Mouse (Mus musculus) ovary, adult 10 weeks (tissue): ENCODE data around the gene Zfp105. TPM values are rescaled to one million over a fixed set of nuclear protein-coding genes. Genes with fewer than 3 reads are reported as not detected.

ENCODE experiments used
- polyA plus RNA-seq: library from polyadenylated mRNA; stranded (reverse); fragments of 350-450 nt; fragmentation: Illumina TruSeq; extraction: RNeasy Lipid Tissue Mini Kit (QIAGEN cat#74804); gene quantifications from one replicate; pipeline ENCODE4 v1.2.3, GENCODE M21; 2014

Gene Zfp105
- 23.1 TPM for polyA plus RNA-seq

DNA sequence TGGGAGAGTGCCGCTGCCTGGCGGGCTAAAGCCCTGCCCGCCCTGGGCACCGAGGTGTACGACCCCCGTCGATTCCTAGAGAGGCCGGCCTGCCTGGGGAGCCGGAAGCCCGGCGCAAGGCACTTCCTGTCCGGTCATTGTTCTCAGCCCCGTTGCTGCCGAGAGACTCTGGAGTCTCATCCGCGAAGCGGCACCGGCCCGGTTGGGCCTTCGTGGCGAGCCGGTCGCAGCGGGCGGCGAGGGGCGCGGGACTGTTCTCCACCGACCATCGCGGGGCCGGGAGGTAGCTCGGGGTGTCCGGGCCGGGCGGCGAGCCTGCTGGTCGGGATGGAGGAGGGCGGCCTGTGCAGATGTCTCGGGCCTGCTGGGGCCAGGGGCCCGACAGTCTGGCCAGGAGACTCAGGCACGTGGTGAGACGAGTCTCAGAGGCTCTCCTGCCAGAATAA, at the start of gene Zfp105:
Gene Zfp105, plus strand, starts transcription at position 137 of the 446 bp plus-strand sequence.

DNA sequence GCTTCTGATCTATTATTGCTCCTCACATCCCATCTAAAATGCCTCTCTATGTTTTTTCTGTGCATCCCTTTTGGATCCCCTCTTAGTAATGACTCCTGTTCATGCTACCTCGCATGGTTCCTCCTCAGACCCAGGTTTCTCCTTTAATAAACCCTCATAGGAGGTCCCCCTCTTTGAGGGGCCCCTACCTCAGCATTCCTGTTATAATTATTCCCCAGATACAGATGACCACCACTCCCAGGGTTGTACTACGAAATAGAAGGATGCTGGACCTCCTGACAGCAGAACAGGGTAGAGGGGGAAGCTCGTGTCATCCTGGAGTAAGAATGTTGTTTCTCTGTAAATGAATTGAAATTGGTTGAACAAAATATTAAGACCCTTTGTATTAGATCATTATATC, 37.5 kb upstream of the Zfp105 start, which contains the start of gene Zkscan7:
Gene Zkscan7, plus strand, starts transcription at position 301 of the 400 bp plus-strand sequence.

DNA sequence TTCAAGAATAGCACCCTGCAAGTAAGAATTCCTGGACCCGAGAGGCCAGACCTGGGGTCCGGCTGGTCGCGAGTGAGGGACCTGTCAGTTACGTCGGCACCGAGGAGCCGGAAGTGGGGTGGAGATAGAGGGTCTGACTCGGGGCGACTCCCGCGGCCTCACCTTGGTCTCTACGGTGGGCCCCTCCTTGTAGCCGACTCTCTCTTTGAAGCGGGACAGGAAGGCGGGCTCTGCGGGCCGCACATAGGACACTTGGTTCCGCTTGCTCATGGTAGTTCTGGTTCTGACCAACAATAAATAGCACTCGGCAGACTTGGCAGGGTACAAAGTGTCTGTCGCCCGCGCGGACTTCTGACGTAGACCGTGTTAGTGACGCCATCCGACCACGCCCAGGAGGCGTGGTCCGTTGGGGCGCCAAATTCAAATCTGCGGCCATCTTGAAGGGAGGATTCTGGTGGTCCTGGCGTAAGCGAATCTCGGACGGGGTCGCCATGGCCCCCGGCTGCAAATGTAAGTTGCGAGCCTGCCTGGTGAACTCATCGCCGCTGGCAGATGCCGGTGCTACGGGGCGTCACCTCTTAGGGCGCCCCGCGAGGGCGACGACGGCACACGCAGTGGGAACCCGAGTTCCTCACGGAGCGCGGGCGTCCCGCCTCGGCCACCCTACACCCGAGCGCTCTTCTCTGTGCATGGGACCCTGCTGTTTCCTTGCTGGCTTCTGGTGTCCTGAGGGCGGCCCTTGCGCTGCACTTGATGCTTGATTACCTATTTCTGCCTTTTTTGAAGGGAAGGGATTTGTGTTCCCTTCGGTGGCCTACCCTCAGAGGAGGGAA, 28.0 kb downstream of the Zfp105 start, which contains the start of the genes 1110059G10Rik and Kif15:
Gene 1110059G10Rik, minus strand, starts transcription at position 358 of the 833 bp plus-strand sequence.
Gene Kif15, plus strand, starts transcription at position 404 of the 833 bp plus-strand sequence.

Other genes starting within 250 kb of the Zfp105 start
- 0.91 TPM for gene Topaz1, start 175.7 kb upstream of the Zfp105 start, polyA plus RNA-seq
- 18.8 TPM for gene Tcaim, start 117.5 kb upstream of the Zfp105 start, polyA plus RNA-seq
- not detected for gene Gm35549, start 79.0 kb upstream of the Zfp105 start, polyA plus RNA-seq
- 131 TPM for gene Zfp445, start 57.1 kb upstream of the Zfp105 start, polyA plus RNA-seq
- gene Zkscan7, start 37.4 kb upstream of the Zfp105 start, polyA plus RNA-seq, result 26.1 TPM
- gene 1110059G10Rik, start 27.9 kb downstream of the Zfp105 start, polyA plus RNA-seq, result 107 TPM
- gene Kif15, start 28.0 kb downstream of the Zfp105 start, polyA plus RNA-seq, result 51.3 TPM
- 11.9 TPM for gene Tmem42, start 98.3 kb downstream of the Zfp105 start, polyA plus RNA-seq
- 0.51 TPM for gene Tgm4, start 111.7 kb downstream of the Zfp105 start, polyA plus RNA-seq
- gene Zdhhc3, start 190.1 kb downstream of the Zfp105 start, polyA plus RNA-seq, result 38.4 TPM
- gene Exosc7, start 190.1 kb downstream of the Zfp105 start, polyA plus RNA-seq, result 11.5 TPM
- not detected for gene Clec3b, start 227.9 kb downstream of the Zfp105 start, polyA plus RNA-seq